Mouse (Mus musculus): Measurements from ENCODE around the gene Pnmal2. TPM values are rescaled to one million over a fixed set of nuclear protein-coding genes. Genes with fewer than 3 reads are reported as not detected.

The Pnmal2 gene
- polyA plus RNA-seq, 1 experiment: not detected

GRCm38 (mm10) chr7:16913806-16914452 lies 30.6 kb upstream of the Pnmal2 start:
- Histone ChIP-seq H3K4me1 (ENCODE audit: control insufficient read depth, insufficient read depth, insufficient read length, low read length) (no peaks in the 10 kb centered on the region; the same call in 1 of the 2 replicates), H3K27ac (replicated peaks; ENCODE audit: low read depth, low read length) (no peak overlapping the region), H3K4me3 (ENCODE audit: insufficient read depth, low read depth, low read length) (no peak overlapping the region)

DNA sequence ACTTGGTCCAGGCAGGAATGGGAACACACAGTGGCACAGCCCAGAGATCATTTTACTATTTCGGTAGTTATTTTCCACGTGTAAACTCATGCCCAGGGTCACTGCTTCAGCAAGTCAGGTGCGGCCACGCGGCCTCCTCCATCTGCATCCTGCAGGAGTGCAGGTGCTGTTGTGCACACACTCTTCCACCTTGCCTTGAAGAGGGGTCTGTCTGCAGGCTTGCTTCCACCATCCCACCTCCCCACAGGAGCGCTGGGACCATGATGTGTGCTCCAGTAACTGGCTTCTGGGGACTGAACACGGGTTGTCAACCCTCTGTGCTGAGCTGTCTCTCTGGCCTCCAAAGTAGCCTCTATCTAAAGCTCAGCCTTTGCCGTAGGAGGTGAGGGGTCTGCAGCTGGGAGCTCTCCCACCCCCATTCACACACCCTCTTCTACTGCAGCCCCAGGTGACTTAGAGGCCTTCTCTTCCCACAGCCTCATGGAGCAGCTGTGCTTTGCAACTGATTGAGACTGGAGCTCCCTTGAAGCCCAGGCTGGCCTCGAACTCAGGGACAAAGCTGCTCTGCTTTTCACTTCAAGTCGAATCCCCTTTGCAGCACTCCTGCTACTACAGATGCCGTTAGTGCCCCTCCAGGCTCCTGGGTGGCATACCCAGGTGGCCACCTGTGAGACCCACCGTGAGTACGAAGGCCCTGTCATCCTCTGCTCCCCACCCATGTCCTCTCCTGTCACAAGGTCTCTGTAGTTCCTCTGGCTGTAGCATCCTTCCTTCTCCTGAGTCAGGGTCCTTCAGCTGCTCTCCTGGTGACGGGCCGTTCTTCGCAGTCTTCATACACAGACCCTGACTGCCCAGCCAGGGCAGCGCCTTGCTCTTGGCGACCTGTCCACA lies 29.8 kb upstream of the Pnmal2 start:
- no peak overlapping the region for H3K4me3 ChIP-seq (ENCODE audit: insufficient read depth, low read depth, low read length)
- H3K27ac ChIP-seq (replicated peaks; ENCODE audit: low read depth, low read length): no peak overlapping the region
- H3K4me1 ChIP-seq (ENCODE audit: control insufficient read depth, insufficient read depth, insufficient read length, low read length): no peaks in the 10 kb centered on the region; the same call in 1 of the 2 replicates

- Histone ChIP-seq H3K4me1 (ENCODE audit: control insufficient read depth, insufficient read depth, insufficient read length, low read length) (no peaks in the 10 kb centered on the region; the same call in 1 of the 2 replicates), H3K4me3 (ENCODE audit: insufficient read depth, low read depth, low read length) (no peak overlapping the region), H3K27ac (replicated peaks; ENCODE audit: low read depth, low read length) (no peak overlapping the region)
Observed at GRCm38 (mm10) chr7:16915461-16916340, 28.8 kb upstream of the Pnmal2 start.

GRCm38 (mm10) chr7:16916342-16917265 lies 27.9 kb upstream of the Pnmal2 start:
- Histone ChIP-seq H3K27ac (replicated peaks; ENCODE audit: low read depth, low read length) (no peak overlapping the region), H3K4me1 (ENCODE audit: control insufficient read depth, insufficient read depth, insufficient read length, low read length) (peaks cover 3% of the 10 kb centered on the region; the same call in 1 of the 2 replicates), H3K4me3 (ENCODE audit: insufficient read depth, low read depth, low read length) (no peak overlapping the region)

DNA sequence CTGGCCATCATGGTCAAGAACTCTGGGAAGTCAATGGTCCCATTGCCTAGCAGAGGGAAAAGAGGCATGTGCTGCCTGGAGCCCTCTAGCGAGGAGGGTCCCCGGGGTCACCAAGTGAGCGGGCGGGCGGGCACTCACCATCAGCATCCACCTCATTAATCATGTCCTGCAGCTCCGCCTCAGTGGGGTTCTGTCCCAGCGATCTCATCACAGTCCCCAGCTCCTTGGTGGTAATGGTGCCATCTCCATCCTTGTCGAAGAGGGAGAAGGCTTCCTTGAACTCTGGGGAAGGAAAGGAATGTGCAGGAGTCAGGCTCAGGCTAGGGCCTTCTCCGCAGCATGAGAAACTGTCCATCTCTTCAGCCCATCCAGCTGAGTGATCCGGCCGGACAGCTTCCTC lies 27.0 kb upstream of the Pnmal2 start:
- peaks cover 5% of the 10 kb centered on the region for H3K4me1 ChIP-seq (ENCODE audit: control insufficient read depth, insufficient read depth, insufficient read length, low read length)
- no peak overlapping the region for H3K4me3 ChIP-seq (ENCODE audit: insufficient read depth, low read depth, low read length)
- H3K27ac ChIP-seq (replicated peaks; ENCODE audit: low read depth, low read length): no peak overlapping the region

GRCm38 (mm10) chr7:16918014-16918413 lies 26.5 kb upstream of the Pnmal2 start:
- Histone ChIP-seq H3K27ac (replicated peaks; ENCODE audit: low read depth, low read length) (no peak overlapping the region), H3K4me1 (ENCODE audit: control insufficient read depth, insufficient read depth, insufficient read length, low read length) (peaks cover 7% of the 10 kb centered on the region), H3K4me3 (ENCODE audit: insufficient read depth, low read depth, low read length) (no peak overlapping the region)

DNA sequence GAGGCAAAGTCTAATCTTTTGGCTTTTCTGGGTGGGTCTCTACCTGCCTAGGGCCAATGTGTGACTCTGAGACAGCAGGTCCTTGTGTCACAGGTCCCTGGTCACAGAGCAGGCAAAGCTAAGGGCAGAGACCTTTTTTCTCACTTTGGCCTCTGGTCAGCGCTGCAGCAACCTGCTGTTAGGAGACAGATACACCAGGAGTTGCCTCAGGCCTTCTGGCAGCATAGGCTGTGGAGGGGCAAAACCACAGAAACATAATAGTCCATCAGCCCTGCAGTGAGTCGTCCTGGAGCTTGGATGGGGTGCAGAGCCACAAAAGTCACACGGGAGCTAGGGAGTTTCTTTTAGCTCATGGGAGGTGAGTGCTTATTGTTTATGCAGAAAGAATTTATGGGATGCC lies 25.8 kb upstream of the Pnmal2 start:
- H3K27ac ChIP-seq (replicated peaks; ENCODE audit: low read depth, low read length): no peak overlapping the region
- no peak overlapping the region for H3K4me3 ChIP-seq (ENCODE audit: insufficient read depth, low read depth, low read length)
- H3K4me1 ChIP-seq (ENCODE audit: control insufficient read depth, insufficient read depth, insufficient read length, low read length): peaks cover 7% of the 10 kb centered on the region

DNA sequence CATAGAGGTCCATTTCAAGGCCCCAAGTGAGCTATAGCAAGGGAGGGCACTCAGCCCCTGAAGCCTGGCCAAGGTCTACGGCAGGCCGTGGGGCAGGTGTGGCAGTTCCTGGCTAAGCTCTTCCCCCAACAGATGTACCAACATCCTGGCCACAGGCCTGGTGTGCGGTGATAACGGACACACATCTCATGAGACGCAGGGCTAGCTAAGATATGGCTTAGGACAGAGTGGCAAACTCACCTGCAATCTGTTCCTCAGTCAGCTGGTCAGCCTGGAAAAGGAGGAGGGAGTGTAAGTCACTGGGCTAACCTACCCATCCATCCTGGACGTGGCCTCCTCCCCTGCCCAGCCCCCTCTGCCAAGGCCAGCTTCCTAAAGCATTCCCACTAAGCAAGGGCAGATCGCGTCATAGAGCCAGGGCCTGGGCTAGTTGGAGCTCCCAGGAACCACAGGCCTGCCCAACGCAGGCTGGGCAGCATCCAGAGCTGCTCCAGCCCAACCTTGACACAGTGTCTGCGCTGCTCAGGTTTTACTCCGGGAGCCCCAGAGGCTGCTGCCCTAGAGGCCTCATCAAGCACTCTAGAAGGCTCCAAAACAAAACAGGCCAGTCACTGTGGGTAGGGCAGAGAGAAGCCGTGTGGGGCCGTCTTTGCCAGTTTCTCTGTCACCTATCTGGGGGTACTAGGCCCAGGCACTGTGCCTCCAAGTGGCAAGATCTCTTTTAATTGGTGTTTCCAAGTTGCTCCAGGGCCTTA lies 24.9 kb upstream of the Pnmal2 start:
- Histone ChIP-seq H3K4me1 (ENCODE audit: control insufficient read depth, insufficient read depth, insufficient read length, low read length) (peaks cover 7% of the 10 kb centered on the region), H3K4me3 (ENCODE audit: insufficient read depth, low read depth, low read length) (no peak overlapping the region), H3K27ac (replicated peaks; ENCODE audit: low read depth, low read length) (no peak overlapping the region)

DNA sequence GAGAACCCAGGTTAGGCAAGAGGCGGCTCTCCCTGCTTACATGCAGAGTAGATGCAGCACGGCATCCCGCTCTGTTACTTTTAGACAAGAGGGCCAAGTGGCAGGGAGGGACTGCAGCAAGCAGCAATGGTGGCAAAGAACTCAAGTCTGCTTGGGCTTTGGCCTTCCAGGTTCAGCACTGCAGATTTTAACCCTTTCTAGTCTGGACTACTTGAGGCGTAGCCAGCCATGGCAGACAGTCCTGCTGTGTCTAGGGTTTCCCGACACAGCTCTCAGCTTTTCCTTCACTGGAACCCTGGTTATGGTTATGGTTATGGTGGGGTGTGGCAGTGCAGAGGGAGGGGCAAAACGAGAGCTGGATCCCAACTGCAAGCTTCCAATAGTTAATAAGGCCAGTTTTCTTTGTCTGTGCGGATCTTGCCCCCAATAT lies 24.3 kb upstream of the Pnmal2 start:
- Histone ChIP-seq H3K27ac (replicated peaks; ENCODE audit: low read depth, low read length) (no peak overlapping the region), H3K4me3 (ENCODE audit: insufficient read depth, low read depth, low read length) (no peak overlapping the region), H3K4me1 (ENCODE audit: control insufficient read depth, insufficient read depth, insufficient read length, low read length) (peaks cover 7% of the 10 kb centered on the region)

- Histone ChIP-seq H3K27ac (replicated peaks; ENCODE audit: low read depth, low read length) (no peak overlapping the region), H3K4me1 (ENCODE audit: control insufficient read depth, insufficient read depth, insufficient read length, low read length) (peaks cover 7% of the 10 kb centered on the region), H3K4me3 (ENCODE audit: insufficient read depth, low read depth, low read length) (peak overlapping the region; percentile 33)
Observed at GRCm38 (mm10) chr7:16920818-16921791, 23.4 kb upstream of the Pnmal2 start.

DNA sequence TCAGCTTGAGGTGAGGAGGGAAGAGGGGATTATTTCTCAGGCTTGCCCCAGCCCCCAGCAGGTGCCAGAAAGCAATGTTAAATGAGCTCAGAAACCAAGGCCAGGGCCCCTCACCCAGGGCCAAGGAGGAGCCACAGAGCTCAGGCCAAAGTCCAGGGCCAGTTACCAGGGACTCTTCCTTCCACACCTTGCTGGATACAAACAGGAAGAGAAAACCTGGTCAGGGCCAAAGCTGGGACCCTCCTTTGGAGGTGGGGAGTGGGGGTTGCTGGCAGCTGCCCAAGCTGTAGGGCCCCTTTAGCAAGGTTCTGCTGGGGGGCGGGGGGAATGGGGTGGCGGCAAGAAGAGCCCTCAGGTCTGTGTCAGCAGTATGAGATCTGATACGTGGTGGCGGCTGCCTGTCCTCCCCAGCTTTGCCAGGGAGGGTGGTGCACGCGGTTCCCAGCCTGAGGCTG lies 22.6 kb upstream of the Pnmal2 start:
- Histone ChIP-seq H3K4me1 (ENCODE audit: control insufficient read depth, insufficient read depth, insufficient read length, low read length) (peaks cover 7% of the 10 kb centered on the region), H3K4me3 (ENCODE audit: insufficient read depth, low read depth, low read length) (0 out of 2 replicates have a peak overlapping the region, but pooled peaks have one; percentile 33), H3K27ac (replicated peaks; ENCODE audit: low read depth, low read length) (no peak overlapping the region)

- peak overlapping the region; percentile 91 for H3K4me3 ChIP-seq (ENCODE audit: insufficient read depth, low read depth, low read length)
- no peak overlapping the region for H3K27ac ChIP-seq (replicated peaks; ENCODE audit: low read depth, low read length)
- peaks cover 7% of the 10 kb centered on the region for H3K4me1 ChIP-seq (ENCODE audit: control insufficient read depth, insufficient read depth, insufficient read length, low read length)
Observed at GRCm38 (mm10) chr7:16922360-16922973, 22.0 kb upstream of the Pnmal2 start.

All from brown adipose tissue, adult 24 weeks (tissue).